Mouse (Mus musculus) bone marrow, adult 2 months (tissue): ENCODE results near the gene Olfr1447.

Source experiments
- CTCF ChIP-seq: fragments of 200-500 bp; IDR thresholded peaks from 2 replicates; pipeline ENCODE4 v1.5.1; 2011; ENCODE audit warnings: low read length, control low read depth; ENCODE audit not compliant: control insufficient read depth, insufficient read depth
- POLR2A ChIP-seq: fragments of 200-500 bp; IDR thresholded peaks from 2 replicates; pipeline ENCODE4 v1.6.1; 2011; ENCODE audit warnings: low read depth, mild to moderate bottlenecking, control low read depth, low read length, borderline replicate concordance; ENCODE audit not compliant: control insufficient read depth

GRCm38 (mm10) chr19:12893424-12893823 lies 10.1 kb downstream of the Olfr1447 start, which contains the start of gene Olfr1446:
- TF ChIP-seq CTCF (no peak), POLR2A (no peak)
